Mouse (Mus musculus) hindbrain, embryonic 12.5 days (tissue): Measurements from ENCODE around the gene Bahd1. TPM values are rescaled to one million over a fixed set of nuclear protein-coding genes. Genes with fewer than 3 reads are reported as not detected.
A peak's percentile ranks its signal among the peaks of the same experiment; 100 is the strongest.

Source experiments
- ATAC-seq: fragments of 200-750 bp; cut with Nextera tagmentation; 2 replicates; pipeline ENCODE4 v1.8.0; 2017; ENCODE audit warnings: moderate TSS enrichment; ENCODE audit not compliant: low FRiP score
- H3K27ac ChIP-seq: fragments of 300-500 bp; sonication (generic); 2 replicates; pipeline ENCODE4 v1.5.1; 2016; ENCODE audit warnings: mild to moderate bottlenecking
- H3K27me3 ChIP-seq: fragments of 300-500 bp; sonication (generic); 2 replicates; pipeline ENCODE4 v1.6.1; 2016; ENCODE audit warnings: mild to moderate bottlenecking
- H3K36me3 ChIP-seq: fragments of 300-500 bp; sonication (generic); 2 replicates; pipeline ENCODE4 v1.6.1; 2016; ENCODE audit warnings: mild to moderate bottlenecking
- H3K4me1 ChIP-seq: fragments of 300-500 bp; sonication (generic); 2 replicates; pipeline ENCODE4 v1.6.1; 2016
- H3K4me2 ChIP-seq: fragments of 300-500 bp; sonication (generic); replicated peaks from 2 replicates; pipeline ENCODE4 v1.6.1; 2016; ENCODE audit warnings: mild to moderate bottlenecking
- H3K4me3 ChIP-seq: fragments of 300-500 bp; sonication (generic); 2 replicates; pipeline ENCODE4 v1.5.1; 2016; ENCODE audit warnings: mild to moderate bottlenecking
- H3K9ac ChIP-seq: fragments of 300-500 bp; sonication (generic); 2 replicates; pipeline ENCODE4 v1.6.1; 2016; ENCODE audit warnings: mild to moderate bottlenecking, moderate library complexity
- H3K9me3 ChIP-seq: fragments of 300-500 bp; sonication (generic); replicated peaks from 2 replicates; pipeline ENCODE4 v1.6.1; 2016; ENCODE audit warnings: mild to moderate bottlenecking
- WGBS: fragments of 180-500 bp; shearing (Covaris S2); methylation state at CpG from one replicate; pipeline ENCODE4 v1.1.7; 2016; 5-methylcytosine and 5-hydroxymethylcytosine counted together
- polyA plus RNA-seq: library from polyadenylated mRNA; unstranded; fragments of >200 nt; fragmentation: Nextera tagmentation; extraction: Ambion mirVana; gene quantifications from 2 replicates; pipeline ENCODE4 v1.2.1, GENCODE M21; 2016

Bahd1 gene
- polyA plus RNA-seq, 1 experiment from 2014 or later = 6.8 TPM

- Histone ChIP-seq H3K9ac (peak overlapping the region; percentile 50), H3K27ac (no peak overlapping the region)
These were observed 17.1 kb upstream of the Bahd1 start for GRCm38 (mm10) chr2:118882840-118883679.

GRCm38 (mm10) chr2:118887440-118887839, 12.7 kb upstream of the Bahd1 start:
- H3K9ac ChIP-seq = no peak overlapping the region
- peak overlapping the region; percentile 25 for H3K4me2 ChIP-seq
- no peak overlapping the region for H3K27ac ChIP-seq

More at GRCm38 (mm10) chr2:118882840-118883679, 17.1 kb upstream of the Bahd1 start:
- Histone ChIP-seq H3K36me3 (peaks cover 4% of the 10 kb centered on the region), H3K27me3 (peaks cover 28% of the 10 kb centered on the region), H3K9me3 (no peaks in the 10 kb centered on the region), H3K4me3 (peak overlapping the region; percentile 33), H3K4me2 (peak overlapping the region; percentile 67), H3K4me1 (peaks cover 8% of the 10 kb centered on the region)
- ATAC-seq = peak; percentile 82
- 2% methylated on average over 32 of the region's 32 CpGs for WGBS

DNA sequence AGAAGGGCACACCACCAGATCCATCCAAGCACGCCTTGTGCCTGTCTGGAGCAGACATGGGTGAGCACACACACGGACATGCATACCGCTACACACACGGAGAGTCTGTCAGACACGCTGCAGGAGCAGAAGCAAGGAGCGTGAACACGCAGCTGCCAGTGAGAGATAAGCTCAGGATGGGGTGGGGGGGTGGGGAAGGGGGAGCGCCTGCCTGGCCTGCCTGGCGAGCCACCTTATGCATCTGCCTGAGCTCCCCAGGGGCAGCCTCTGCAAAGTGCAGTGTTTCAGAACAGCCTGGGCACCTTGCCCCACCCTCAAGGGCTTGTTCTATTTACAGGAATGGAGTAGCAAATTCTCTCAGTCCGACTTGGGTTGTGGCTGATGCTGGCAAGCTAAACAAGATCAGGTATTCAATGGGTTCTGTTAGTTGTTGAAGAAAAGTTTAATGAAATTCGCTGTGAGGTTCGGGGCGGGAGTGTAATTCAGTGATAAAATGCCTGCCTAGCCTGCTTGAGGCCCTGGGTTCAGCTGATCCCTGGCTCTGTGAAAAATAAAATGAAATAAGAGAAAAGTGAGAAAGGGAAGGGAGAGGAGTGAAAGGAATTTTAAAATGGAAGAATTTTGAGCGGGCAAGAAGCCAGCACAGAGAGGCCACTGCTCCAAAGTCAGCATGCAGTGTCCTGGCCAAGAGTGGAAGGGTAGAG, 12.2 kb upstream of the Bahd1 start:
- H3K4me2 ChIP-seq = peak overlapping the region; percentile 25
- H3K9me3 ChIP-seq = no peaks in the 10 kb centered on the region
- ATAC-seq = 0 out of 2 replicates have a peak, but pooled peaks have one; percentile 42
- 32% methylated on average over 14 of the region's 14 CpGs for WGBS
- H3K4me1 ChIP-seq = peaks cover 10% of the 10 kb centered on the region
- no peak overlapping the region for H3K9ac ChIP-seq
- H3K4me3 ChIP-seq = no peak overlapping the region
- H3K27me3 ChIP-seq = peaks cover 43% of the 10 kb centered on the region
- H3K36me3 ChIP-seq = no peaks in the 10 kb centered on the region
- H3K27ac ChIP-seq = no peak overlapping the region

More at GRCm38 (mm10) chr2:118887440-118887839, 12.7 kb upstream of the Bahd1 start:
- no peak for ATAC-seq
- Histone ChIP-seq H3K4me3 (no peak overlapping the region), H3K27me3 (peaks cover 38% of the 10 kb centered on the region), H3K36me3 (no peaks in the 10 kb centered on the region), H3K9me3 (no peaks in the 10 kb centered on the region), H3K4me1 (peaks cover 10% of the 10 kb centered on the region)
- 71% methylated on average over 13 of the region's 13 CpGs for WGBS

- H3K36me3 ChIP-seq = no peaks in the 10 kb centered on the region
- H3K4me1 ChIP-seq = peaks cover 9% of the 10 kb centered on the region
- H3K4me3 ChIP-seq = no peak overlapping the region
- H3K27me3 ChIP-seq = peaks cover 57% of the 10 kb centered on the region
- H3K4me2 ChIP-seq = no peak overlapping the region
- no peaks in the 10 kb centered on the region for H3K9me3 ChIP-seq
- 89% methylated on average over 4 of the region's 4 CpGs for WGBS
- H3K9ac ChIP-seq = no peak overlapping the region
- no peak overlapping the region for H3K27ac ChIP-seq
- ATAC-seq = no peak
These were observed 9.0 kb upstream of the Bahd1 start for GRCm38 (mm10) chr2:118891173-118891572.

DNA sequence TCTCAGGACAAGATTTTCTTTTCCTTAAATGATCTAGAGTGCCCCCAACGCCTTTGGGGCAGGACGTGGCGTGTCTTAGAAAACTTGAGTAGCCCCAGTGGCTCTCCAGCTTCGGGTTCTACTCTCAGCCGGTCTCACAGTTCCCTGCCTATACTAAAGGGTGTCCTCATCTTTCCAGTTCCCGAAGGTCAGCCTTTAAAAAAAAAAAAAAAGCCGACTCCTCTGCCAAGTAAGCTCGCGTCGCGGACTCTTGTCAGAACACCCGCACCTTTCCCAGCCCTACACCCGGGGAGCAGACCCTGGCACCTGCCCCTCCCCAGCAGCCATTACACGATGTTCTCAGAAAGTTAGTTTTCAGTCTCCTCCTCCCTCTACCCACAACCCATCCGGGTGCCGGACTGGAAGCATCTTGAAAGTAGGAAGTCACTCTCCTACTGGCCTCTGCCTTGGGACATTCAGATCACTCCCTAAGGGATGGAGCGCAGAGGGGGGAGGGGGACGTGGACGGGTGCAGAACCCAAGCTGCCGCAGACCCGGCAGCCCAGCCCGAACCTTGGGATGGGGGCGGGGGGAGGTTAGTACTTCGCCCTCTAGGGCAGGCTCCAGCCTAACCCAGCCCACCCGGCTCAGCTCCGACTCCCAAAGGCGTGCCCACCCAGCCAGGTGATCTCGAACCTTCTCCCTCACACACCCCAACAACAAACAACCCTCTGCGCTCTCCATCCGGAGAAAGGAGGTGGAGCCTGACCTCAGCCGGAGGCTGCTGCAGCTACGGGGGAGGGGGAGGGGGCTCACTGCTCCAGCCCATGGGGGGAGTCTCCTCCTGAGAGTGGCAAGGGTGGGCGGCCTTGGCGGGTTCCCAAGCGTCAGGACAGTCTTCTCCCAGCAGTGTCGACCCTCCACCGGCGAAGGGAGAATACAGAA, 3.9 kb upstream of the Bahd1 start:
- no peak overlapping the region for H3K27ac ChIP-seq
- under 1% methylated on average over 37 of the region's 38 CpGs for WGBS
- no peaks in the 10 kb centered on the region for H3K9me3 ChIP-seq
- peak overlapping the region; percentile 34 for H3K4me3 ChIP-seq
- H3K4me2 ChIP-seq = peak overlapping the region; percentile 71
- peaks cover 35% of the 10 kb centered on the region for H3K4me1 ChIP-seq
- H3K27me3 ChIP-seq = peaks cover 92% of the 10 kb centered on the region
- H3K36me3 ChIP-seq = no peaks in the 10 kb centered on the region
- H3K9ac ChIP-seq = peak overlapping the region; percentile 44
- 0 out of 2 replicates have a peak, but pooled peaks have one; percentile 1 for ATAC-seq

- peak overlapping the region; percentile 44 for H3K9ac ChIP-seq
- no peak overlapping the region for H3K27ac ChIP-seq
- no peaks in the 10 kb centered on the region for H3K9me3 ChIP-seq
- H3K4me3 ChIP-seq = peak overlapping the region; percentile 34
- no peak for ATAC-seq
- no peaks in the 10 kb centered on the region for H3K36me3 ChIP-seq
- H3K4me1 ChIP-seq = peaks cover 35% of the 10 kb centered on the region
- H3K27me3 ChIP-seq = peaks cover 85% of the 10 kb centered on the region
- H3K4me2 ChIP-seq = peak overlapping the region; percentile 71
- 1% methylated on average over 13 of the region's 13 CpGs for WGBS
These were observed 3.3 kb upstream of the Bahd1 start for GRCm38 (mm10) chr2:118896914-118897291.

DNA sequence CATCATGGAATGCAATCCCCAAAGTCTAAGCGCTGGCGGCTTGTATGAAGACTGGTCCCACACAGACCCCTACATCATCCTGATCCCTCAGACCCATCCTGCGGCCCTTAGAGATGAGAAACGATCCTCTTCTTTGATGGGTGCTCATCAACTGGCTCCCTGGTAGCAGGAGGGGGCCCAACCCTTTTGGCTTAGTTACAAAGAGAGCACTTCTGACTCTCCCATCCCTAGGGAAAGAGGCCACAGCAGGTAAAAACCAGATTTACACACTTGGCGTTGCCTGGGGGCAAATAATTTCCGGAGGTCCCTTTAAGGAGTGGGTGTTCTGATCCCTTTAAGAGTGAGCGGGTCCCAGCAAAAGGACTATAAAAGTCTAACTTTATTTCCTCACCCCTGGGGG, 2.8 kb upstream of the Bahd1 start:
- Histone ChIP-seq H3K4me1 (peaks cover 35% of the 10 kb centered on the region), H3K36me3 (no peaks in the 10 kb centered on the region), H3K9ac (no peak overlapping the region; the same call in 1 of the 2 replicates), H3K27me3 (peaks cover 81% of the 10 kb centered on the region), H3K4me3 (peak overlapping the region; percentile 34), H3K4me2 (peak overlapping the region; percentile 71), H3K27ac (no peak overlapping the region), H3K9me3 (no peaks in the 10 kb centered on the region)
- no peak for ATAC-seq
- WGBS = 3% methylated on average over 7 of the region's 7 CpGs

DNA sequence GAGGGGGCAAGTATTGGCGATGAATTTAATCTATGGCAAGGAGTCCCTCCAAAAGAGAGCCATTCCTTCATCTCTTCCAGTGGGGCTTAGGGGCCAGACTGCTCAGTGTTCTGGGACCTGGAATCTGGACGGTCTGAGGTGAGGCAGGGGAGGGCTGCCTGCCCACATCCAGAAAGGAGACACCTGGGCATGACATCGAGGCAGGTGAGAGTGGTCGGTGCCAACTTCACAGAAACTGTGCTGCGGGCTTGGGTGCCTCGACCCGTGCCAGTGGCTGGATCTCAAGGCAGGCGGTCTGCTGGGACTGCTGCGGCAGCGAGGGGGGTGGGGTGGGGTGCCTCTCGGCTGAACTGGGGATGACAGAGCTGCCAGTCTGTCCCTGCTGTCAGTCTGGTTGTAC, 2.4 kb upstream of the Bahd1 start:
- no peak for ATAC-seq
- H3K36me3 ChIP-seq = no peaks in the 10 kb centered on the region
- H3K4me1 ChIP-seq = peaks cover 37% of the 10 kb centered on the region
- no peak overlapping the region for H3K4me3 ChIP-seq
- peaks cover 78% of the 10 kb centered on the region for H3K27me3 ChIP-seq
- H3K9me3 ChIP-seq = no peaks in the 10 kb centered on the region
- H3K4me2 ChIP-seq = peak overlapping the region; percentile 13
- no peak overlapping the region for H3K27ac ChIP-seq
- WGBS = 0% methylated on average over 11 of the region's 11 CpGs
- H3K9ac ChIP-seq = no peak overlapping the region

GRCm38 (mm10) chr2:118898771-118899170, 1.4 kb upstream of the Bahd1 start:
- peaks cover 46% of the 10 kb centered on the region for H3K4me1 ChIP-seq
- WGBS = 1% methylated on average over 4 of the region's 4 CpGs
- H3K9ac ChIP-seq = no peak overlapping the region
- H3K4me2 ChIP-seq = no peak overlapping the region
- peaks cover 71% of the 10 kb centered on the region for H3K27me3 ChIP-seq
- no peak overlapping the region for H3K27ac ChIP-seq
- no peak for ATAC-seq
- no peaks in the 10 kb centered on the region for H3K36me3 ChIP-seq
- H3K4me3 ChIP-seq = no peak overlapping the region
- H3K9me3 ChIP-seq = no peaks in the 10 kb centered on the region

DNA sequence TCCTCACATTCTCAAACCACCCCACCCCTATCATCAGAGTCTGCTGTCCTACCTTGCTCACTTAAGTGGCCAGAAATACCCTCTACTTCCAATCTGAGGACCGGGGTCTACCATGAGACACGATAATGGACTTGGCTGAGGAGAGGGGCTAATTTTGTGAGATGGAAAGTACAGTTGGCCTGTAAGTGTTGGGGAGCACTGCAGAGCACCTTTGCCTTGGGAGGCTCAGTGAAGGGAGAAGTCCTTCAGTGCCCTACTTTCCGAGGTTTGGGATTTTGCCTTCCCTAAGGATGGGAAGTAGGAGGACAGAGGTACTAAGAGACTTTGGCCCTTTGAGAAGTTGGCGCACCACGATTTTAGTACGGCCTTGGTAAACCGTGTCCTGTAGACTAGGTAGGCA, 871 bp upstream of the Bahd1 start:
- H3K9me3 ChIP-seq = no peaks in the 10 kb centered on the region
- H3K4me1 ChIP-seq = peaks cover 51% of the 10 kb centered on the region
- H3K4me3 ChIP-seq = no peak overlapping the region
- no peak overlapping the region for H3K9ac ChIP-seq
- no peak for ATAC-seq
- WGBS = 11% methylated on average over 7 of the region's 7 CpGs
- H3K27ac ChIP-seq = no peak overlapping the region
- no peaks in the 10 kb centered on the region for H3K36me3 ChIP-seq
- H3K27me3 ChIP-seq = peaks cover 68% of the 10 kb centered on the region
- H3K4me2 ChIP-seq = no peak overlapping the region

GRCm38 (mm10) chr2:118900826-118901140, 606 bp downstream of the Bahd1 start:
- peak overlapping the region; percentile 96 for H3K4me3 ChIP-seq
- no peak overlapping the region for H3K27ac ChIP-seq
- H3K27me3 ChIP-seq = peaks cover 53% of the 10 kb centered on the region
- H3K4me2 ChIP-seq = peak overlapping the region; percentile 71
- no peaks in the 10 kb centered on the region for H3K36me3 ChIP-seq
- peak overlapping the region; percentile 93 for H3K9ac ChIP-seq
- WGBS = under 1% methylated on average over 11 of the region's 11 CpGs
- H3K4me1 ChIP-seq = peaks cover 66% of the 10 kb centered on the region
- H3K9me3 ChIP-seq = no peaks in the 10 kb centered on the region
- peak; percentile 17 for ATAC-seq
